7 mouse cellular contexts compared by ENCODE assay signal in the genomic region with DNA sequence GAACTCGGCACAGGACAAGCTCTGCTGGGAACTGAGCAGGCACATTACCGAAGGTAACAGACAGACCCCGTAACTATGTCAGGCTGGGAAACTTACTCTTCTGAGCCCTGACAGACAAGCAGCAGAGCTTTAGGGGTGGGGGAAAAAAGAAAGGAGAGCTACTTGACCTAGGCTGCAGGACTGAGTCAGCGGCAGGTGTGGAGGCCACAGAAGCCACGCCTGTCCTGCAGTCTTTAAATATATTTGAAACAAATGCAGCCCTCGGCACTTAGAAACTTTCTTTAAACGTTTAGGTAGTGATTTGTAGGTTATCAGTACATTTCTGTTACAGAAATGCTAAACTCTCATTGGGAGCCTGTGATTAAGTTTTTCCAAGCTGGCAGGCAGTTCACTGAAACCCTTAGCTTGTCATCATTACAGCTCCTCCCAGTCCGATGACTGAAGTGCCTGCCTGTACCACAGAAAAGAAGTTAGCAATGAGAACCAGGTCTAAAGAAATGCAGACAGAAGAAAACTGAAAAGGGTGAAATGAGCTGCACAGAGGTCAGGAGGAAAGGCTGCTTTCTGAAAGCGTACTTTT. TPM values are rescaled to one million over a fixed set of nuclear protein-coding genes. Genes with fewer than 3 reads are reported as not detected.
DNase-seq lines count a peak whose midpoint lies in the region; ATAC-seq lines count a peak whose summit lies in the region.

No protein-coding gene starts in this region.

- no peaks in the 10 kb centered on the region for H3K27me3 ChIP-seq in kidney, embryonic 16.5 days (ENCODE audit: insufficient read depth, low read length)
- H3K27me3 ChIP-seq in hindbrain, embryonic 11.5 days (ENCODE audit: control insufficient read depth, insufficient read depth, low read length), result no peaks in the 10 kb centered on the region
- no peaks in the 10 kb centered on the region for H3K27me3 ChIP-seq in neural tube, embryonic 15.5 days (replicated peaks)

- 29% methylated on average over 9 of the region's 9 CpGs for WGBS in kidney, embryonic 16.5 days
- 70% methylated on average over 9 of the region's 9 CpGs for WGBS in hindbrain, embryonic 11.5 days
- WGBS in neural tube, embryonic 15.5 days, result 65% methylated on average over 9 of the region's 9 CpGs

- H3K36me3 ChIP-seq in kidney, embryonic 16.5 days (ENCODE audit: insufficient read depth, low read length), result peaks cover 22% of the 10 kb centered on the region
- no peaks in the 10 kb centered on the region for H3K36me3 ChIP-seq in hindbrain, embryonic 11.5 days (ENCODE audit: control insufficient read depth, insufficient read depth, low read length)
- peaks cover 8% of the 10 kb centered on the region; the same call in 1 of the 2 replicates for H3K36me3 ChIP-seq in neural tube, embryonic 15.5 days

- H3K4me3 ChIP-seq in kidney, embryonic 16.5 days (ENCODE audit: low read length), result no peak overlapping the region
- H3K4me3 ChIP-seq in hindbrain, embryonic 11.5 days (ENCODE audit: low read depth, low read length), result no peak overlapping the region
- H3K4me3 ChIP-seq in neural tube, embryonic 15.5 days (replicated peaks), result no peak overlapping the region

- H3K4me2 ChIP-seq in kidney, embryonic 16.5 days (replicated peaks; ENCODE audit: low read depth, low read length), result peak overlapping the region; percentile 20
- no peak overlapping the region for H3K4me2 ChIP-seq in hindbrain, embryonic 11.5 days (replicated peaks; ENCODE audit: low read depth, low read length)
- H3K4me2 ChIP-seq in neural tube, embryonic 15.5 days, result no peak overlapping the region

- H3K9me3 ChIP-seq in kidney, embryonic 16.5 days (ENCODE audit: low read length), result no peaks in the 10 kb centered on the region
- H3K9me3 ChIP-seq in hindbrain, embryonic 11.5 days (ENCODE audit: control insufficient read depth, low read length), result no peaks in the 10 kb centered on the region
- no peaks in the 10 kb centered on the region for H3K9me3 ChIP-seq in neural tube, embryonic 15.5 days (replicated peaks)

- H3K9ac ChIP-seq in kidney, embryonic 16.5 days (replicated peaks; ENCODE audit: low read length), result peak overlapping the region; percentile 42
- no peak overlapping the region for H3K9ac ChIP-seq in hindbrain, embryonic 11.5 days (ENCODE audit: low read depth, low read length)
- H3K9ac ChIP-seq in neural tube, embryonic 15.5 days (replicated peaks), result no peak overlapping the region

- ATAC-seq in kidney, embryonic 16.5 days (ENCODE audit: low FRiP score, low TSS enrichment), result no peak
- ATAC-seq in activated CD4-positive, CD25-positive, alpha-beta regulatory T cell, adult 4 months, result peak; percentile 21
- no peak for ATAC-seq in hindbrain, embryonic 11.5 days (ENCODE audit: low FRiP score)
- no peak for ATAC-seq in neural tube, embryonic 15.5 days (ENCODE audit: low FRiP score)

- DNase-seq in kidney, postnatal 10 days, result no peak
- no peak for DNase-seq in hindbrain, embryonic 11.5 days (ENCODE audit: low spot score)
- DNase-seq in frontal cortex, postnatal 14 days (ENCODE audit: low spot score in 2 of 2), result no peak
- no peak for DNase-seq in cerebellum, adult 11 months

- peak overlapping the region; percentile 92 for H3K27ac ChIP-seq in kidney, embryonic 16.5 days (ENCODE audit: low read length)
- 0 out of 2 replicates have a peak overlapping the region, but pooled peaks have one; percentile 33 for H3K27ac ChIP-seq in hindbrain, embryonic 11.5 days (ENCODE audit: low read depth, low read length)
- H3K27ac ChIP-seq in neural tube, embryonic 15.5 days (replicated peaks), result 0 out of 2 replicates have a peak overlapping the region, but pooled peaks have one; percentile 7

- peaks cover 76% of the 10 kb centered on the region for H3K4me1 ChIP-seq in kidney, embryonic 16.5 days (ENCODE audit: insufficient read depth, low read length)
- H3K4me1 ChIP-seq in hindbrain, embryonic 11.5 days (replicated peaks; ENCODE audit: control insufficient read depth, insufficient read depth, low read length), result 0 out of 2 replicates have a peak, but pooled peaks cover 3% of the 10 kb centered on the region
- peaks cover 48% of the 10 kb centered on the region for H3K4me1 ChIP-seq in neural tube, embryonic 15.5 days

RNA-seq across cellular contexts. Expression of a gene that starts 18.8 kb away (rescaled TPM):
- polyA plus RNA-seq in kidney, embryonic 16.5 days (2015; fragmentation: Nextera tagmentation; extraction: Ambion mirVana), result 32.1 and 33.6 TPM in 2 replicates
- polyA plus RNA-seq in activated CD4-positive, CD25-positive, alpha-beta regulatory T cell, adult 4 months (2017; shearing (Covaris generic)), result 10 to 100 TPM; 23.9 to 33.2 TPM
- 16.9 and 18.7 TPM in 2 replicates for polyA plus RNA-seq in hindbrain, embryonic 11.5 days (2014; fragmentation: Nextera tagmentation; extraction: Ambion mirVana)
- 10.1 and 12.6 TPM in 2 replicates for polyA plus RNA-seq in neural tube, embryonic 15.5 days (2015; fragmentation: Nextera tagmentation; extraction: Ambion mirVana)

Comparison
In these comparisons a context has a peak if more than half of its experiments do, and no peak if none do; other contexts are left out.
1. H3K27ac ChIP-seq: peak in every context shown above with its lines; median percentile 92 in kidney, embryonic 16.5 days; 33 in hindbrain, embryonic 11.5 days; 7 in neural tube, embryonic 15.5 days.